In the genomic region with DNA sequence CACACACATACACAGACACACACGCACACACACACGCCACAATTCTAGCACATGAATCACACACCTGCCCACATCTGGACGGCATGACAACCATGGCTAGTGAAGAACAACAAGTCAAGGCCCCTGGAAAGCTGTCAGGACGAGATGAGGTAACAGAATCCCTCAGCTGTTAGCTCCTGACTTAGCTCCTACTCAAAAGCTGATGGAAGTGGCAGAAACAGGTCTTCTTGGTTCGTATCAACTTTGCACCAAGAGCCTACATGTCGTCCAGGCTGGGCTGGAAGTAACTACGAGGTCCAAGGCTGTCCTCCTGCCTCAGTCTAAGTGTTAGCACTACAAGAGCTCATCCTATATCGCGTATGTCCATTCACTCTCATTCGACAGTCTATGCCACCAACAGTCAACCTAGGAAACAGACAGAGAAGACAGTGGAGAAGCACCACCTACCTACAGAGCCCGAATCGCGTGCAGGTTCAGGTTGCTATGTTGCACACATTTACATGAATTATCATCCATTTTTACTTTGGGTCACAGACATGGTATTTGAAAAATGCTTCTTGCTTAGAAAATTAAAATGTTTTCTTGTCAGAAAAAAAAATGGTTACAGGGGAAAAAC, we compare ENCODE assay signal across 21 mouse cellular contexts. TPM values are rescaled to one million over a fixed set of nuclear protein-coding genes. Genes with fewer than 3 reads are reported as not detected.
DNase-seq lines count a peak whose midpoint lies in the region; ATAC-seq lines count a peak whose summit lies in the region.
"Had no signal": no experiment of that assay in that cellular context is flagged by ENCODE, and none has a peak within 500 bp of the region (broad histone marks: within the 10 kb centered on the region; RNA-seq: fewer than 3 reads in every experiment).

No protein-coding gene starts in this region.

- H3K4me3 ChIP-seq in heart, embryonic 10.5 days: no peak overlapping the region
- peak overlapping the region; percentile 90 for H3K4me3 ChIP-seq in megakaryocyte, embryonic 14.5 days (replicated peaks)
- no peak overlapping the region for H3K4me3 ChIP-seq in limb, embryonic 10.5 days
- H3K4me3 ChIP-seq: embryonic facial prominence, embryonic 10.5 days; erythroblast, embryonic 14.5 days; forebrain, embryonic 15.5 days had no signal

- H3K9me3 ChIP-seq in heart, embryonic 10.5 days: no peaks in the 10 kb centered on the region
- no peaks in the 10 kb centered on the region for H3K9me3 ChIP-seq in megakaryocyte, embryonic 14.5 days
- H3K9me3 ChIP-seq in limb, embryonic 10.5 days (replicated peaks): no peaks in the 10 kb centered on the region
- H3K9me3 ChIP-seq: embryonic facial prominence, embryonic 10.5 days; forebrain, embryonic 15.5 days had no signal

- no peaks in the 10 kb centered on the region for H3K27me3 ChIP-seq in heart, embryonic 10.5 days (ENCODE audit: insufficient read depth, poor library complexity, severe bottlenecking)
- no peaks in the 10 kb centered on the region for H3K27me3 ChIP-seq in megakaryocyte, embryonic 14.5 days (replicated peaks)
- H3K27me3 ChIP-seq in limb, embryonic 10.5 days (ENCODE audit: low read depth, poor library complexity, severe bottlenecking): no peaks in the 10 kb centered on the region

- no peaks in the 10 kb centered on the region for H3K36me3 ChIP-seq in heart, embryonic 10.5 days
- peaks cover 16% of the 10 kb centered on the region for H3K36me3 ChIP-seq in megakaryocyte, embryonic 14.5 days (replicated peaks; ENCODE audit: low read length)
- H3K36me3 ChIP-seq in limb, embryonic 10.5 days: no peaks in the 10 kb centered on the region
- H3K36me3 ChIP-seq: embryonic facial prominence, embryonic 10.5 days; forebrain, embryonic 15.5 days had no signal

- peaks cover 67% of the 10 kb centered on the region for H3K4me1 ChIP-seq in heart, embryonic 10.5 days
- peaks cover 94% of the 10 kb centered on the region for H3K4me1 ChIP-seq in megakaryocyte, embryonic 14.5 days
- peaks cover 52% of the 10 kb centered on the region for H3K4me1 ChIP-seq in limb, embryonic 10.5 days

- no peak for ATAC-seq in megakaryocyte, adult 5-6 weeks (ENCODE audit: poor library complexity, severe bottlenecking)
- ATAC-seq: forebrain, embryonic 15.5 days had no signal

- 0 out of 2 replicates have a peak overlapping the region, but pooled peaks have one; percentile 1 for H3K27ac ChIP-seq in heart, embryonic 10.5 days
- no peak overlapping the region for H3K27ac ChIP-seq in limb, embryonic 10.5 days
- H3K27ac ChIP-seq: embryonic facial prominence, embryonic 10.5 days; forebrain, embryonic 15.5 days had no signal

- 89% methylated on average over 13 of the region's 13 CpGs for WGBS in heart, embryonic 10.5 days
- WGBS in limb, embryonic 10.5 days: 88% methylated on average over 13 of the region's 13 CpGs

- no peak for DNase-seq in heart, embryonic 10.5 days (ENCODE audit: low spot score)
- no peak for DNase-seq in heart, adult 11 months
- peak; percentile 62 for DNase-seq in induced T-regulatory cell, adult 2 months (ENCODE audit: low read depth)
- no peak for DNase-seq in limb, embryonic 10.5 days (ENCODE audit: low spot score)
- DNase-seq in frontal cortex, postnatal 36 days (ENCODE audit: low spot score in 2 of 2): no peak
- DNase-seq: cerebellum, postnatal 14 days had no signal

RNA-seq across cellular contexts. Expression of gene Stat5b, which starts 28.8 kb away (rescaled TPM):
- 25.7 and 30.1 TPM in 2 replicates for polyA plus RNA-seq in heart, embryonic 10.5 days (2016; fragmentation: Nextera tagmentation; extraction: Ambion mirVana)
- polyA plus RNA-seq in megakaryocyte, embryonic 14.5 days (2012; ENCODE audit: insufficient read depth, low replicate concordance): 5.7 and 12.8 TPM in 2 replicates
- 40.9 and 47.6 TPM in 2 replicates for total RNA-seq in megakaryocyte, adult 5-6 weeks (2015)
- total RNA-seq in megakaryocyte, adult 5-6 weeks (2017): 50.6 and 53.2 TPM in 2 replicates
- polyA plus RNA-seq in limb, embryonic 10.5 days (2016; fragmentation: Nextera tagmentation; extraction: Ambion mirVana): 15.4 and 15.6 TPM in 2 replicates

RNA-seq across cellular contexts. Expression of gene Stat5a, which starts 37.4 kb away (rescaled TPM):
- polyA plus RNA-seq in heart, embryonic 10.5 days (2016; fragmentation: Nextera tagmentation; extraction: Ambion mirVana): 6.2 and 6.6 TPM in 2 replicates
- polyA plus RNA-seq in megakaryocyte, embryonic 14.5 days (2012; ENCODE audit: insufficient read depth, low replicate concordance): 2.3 and 3.9 TPM in 2 replicates
- 20.0 and 22.5 TPM in 2 replicates for total RNA-seq in megakaryocyte, adult 5-6 weeks (2015)
- total RNA-seq in megakaryocyte, adult 5-6 weeks (2017): 22.5 and 23.7 TPM in 2 replicates
- 2.1 and 2.7 TPM in 2 replicates for polyA plus RNA-seq in limb, embryonic 10.5 days (2016; fragmentation: Nextera tagmentation; extraction: Ambion mirVana)

RNA-seq across cellular contexts. Expression of gene Ghdc, which starts 51.0 kb away (rescaled TPM):
- 4.8 and 6.3 TPM in 2 replicates for polyA plus RNA-seq in heart, embryonic 10.5 days (2016; fragmentation: Nextera tagmentation; extraction: Ambion mirVana)
- polyA plus RNA-seq in megakaryocyte, embryonic 14.5 days (2012; ENCODE audit: insufficient read depth, low replicate concordance): 2.2 and 7.2 TPM in 2 replicates
- 4.6 and 5.6 TPM in 2 replicates for total RNA-seq in megakaryocyte, adult 5-6 weeks (2015)
- 4.6 and 6.6 TPM in 2 replicates for total RNA-seq in megakaryocyte, adult 5-6 weeks (2017)
- polyA plus RNA-seq in limb, embryonic 10.5 days (2016; fragmentation: Nextera tagmentation; extraction: Ambion mirVana): 3.5 and 4.3 TPM in 2 replicates

RNA-seq across cellular contexts. Expression of gene Hcrt, which starts 59.0 kb away (rescaled TPM):
- not detected in 2 replicates for polyA plus RNA-seq in heart, embryonic 10.5 days (2016; fragmentation: Nextera tagmentation; extraction: Ambion mirVana)
- polyA plus RNA-seq in megakaryocyte, embryonic 14.5 days (2012; ENCODE audit: insufficient read depth, low replicate concordance): not detected in 2 replicates
- total RNA-seq in megakaryocyte, adult 5-6 weeks (2015): not detected in 2 replicates
- total RNA-seq in megakaryocyte, adult 5-6 weeks (2017): not detected in 2 replicates
- polyA plus RNA-seq in limb, embryonic 10.5 days (2016; fragmentation: Nextera tagmentation; extraction: Ambion mirVana): not detected in 2 replicates
- total RNA-seq: adrenal gland, postnatal 10 days; gastrocnemius, adult 18-20 months; heart, postnatal 25 days; MEL; monocyte, adult 5-6 weeks had no signal
- polyA plus RNA-seq: C2C12; embryonic facial prominence, embryonic 10.5 days; erythroblast, embryonic 14.5 days; kidney, embryonic 14.5 days; limb, embryonic 11.5 days; lung, embryonic 16.5 days; stomach, postnatal 0 days had no signal
